Mouse (Mus musculus) liver, adult 2 months (tissue): ENCODE results near the gene Sectm1b. TPM values are rescaled to one million over a fixed set of nuclear protein-coding genes. Genes with fewer than 3 reads are reported as not detected.

Experiments used
- DNase-seq: peaks from one replicate; pipeline ENCODE4 v3.0.0-alpha.2; 2011; ENCODE audit warnings: low read depth, low spot score; ENCODE audit errors: extremely low read depth
- H3K27ac ChIP-seq: fragments of 200-500 bp; replicated peaks from 2 replicates; pipeline ENCODE4 v1.5.1; 2012; ENCODE audit warnings: low read depth, mild to moderate bottlenecking, control low read depth, inconsistent platforms, low read length; ENCODE audit not compliant: insufficient read depth
- H3K27me3 ChIP-seq: fragments of 200-500 bp; 2 replicates; pipeline ENCODE4 v1.6.1; 2012; ENCODE audit warnings: mild to moderate bottlenecking, moderate library complexity, low read length, inconsistent platforms; ENCODE audit not compliant: control insufficient read depth, insufficient read depth
- H3K36me3 ChIP-seq: fragments of 200-500 bp; 2 replicates; pipeline ENCODE4 v1.6.1; 2012; ENCODE audit warnings: low read length, inconsistent platforms; ENCODE audit not compliant: control insufficient read depth, insufficient read depth
- H3K4me1 ChIP-seq: fragments of 200-500 bp; 2 replicates; pipeline ENCODE4 v1.6.1; 2011; ENCODE audit warnings: low read length; ENCODE audit not compliant: control insufficient read depth, insufficient read depth
- H3K4me3 ChIP-seq: fragments of 200-500 bp; 2 replicates; pipeline ENCODE4 v1.5.1; 2011; ENCODE audit warnings: low read depth, mild to moderate bottlenecking, control low read depth, low read length, moderate library complexity; ENCODE audit not compliant: insufficient read depth
- H3K79me2 ChIP-seq: fragments of 200-500 bp; 2 replicates; pipeline ENCODE4 v1.6.1; 2012; ENCODE audit warnings: inconsistent platforms, mild to moderate bottlenecking, low read length, moderate library complexity; ENCODE audit not compliant: control insufficient read depth, insufficient read depth
- H3K9ac ChIP-seq: fragments of 200-500 bp; 2 replicates; pipeline ENCODE4 v1.6.1; 2012; ENCODE audit warnings: low read depth, mild to moderate bottlenecking, control low read depth, inconsistent platforms, low read length
- CTCF ChIP-seq: fragments of 200-500 bp; IDR thresholded peaks from 2 replicates; pipeline ENCODE4 v1.5.1; 2011; ENCODE audit warnings: low read depth, low read length, control low read depth
- POLR2A ChIP-seq: fragments of 200-500 bp; IDR thresholded peaks from 2 replicates; pipeline ENCODE4 v1.6.1; 2011; ENCODE audit warnings: low read length, control low read depth; ENCODE audit not compliant: insufficient read depth; ENCODE audit errors: extremely low read depth
- WGBS: fragments of 180-500 bp; shearing (Covaris S2); methylation state at CpG from one replicate; pipeline ENCODE4 v1.1.7; 2018; 5-methylcytosine and 5-hydroxymethylcytosine counted together
- polyA plus RNA-seq: library from polyadenylated mRNA; depleted of rRNA; stranded (reverse); fragments of >200 nt; gene quantifications from 2 replicates; pipeline ENCODE4 v1.2.3, GENCODE M21; 2012
- total RNA-seq: library from RNA; depleted of rRNA; stranded (reverse); fragments of >200 nt; gene quantifications from 2 replicates; pipeline ENCODE4 v1.2.3, GENCODE M21; 2014

The Sectm1b gene
- total and polyA plus RNA-seq, 2 experiments, result 0.18 TPM; not detected in 1

DNA sequence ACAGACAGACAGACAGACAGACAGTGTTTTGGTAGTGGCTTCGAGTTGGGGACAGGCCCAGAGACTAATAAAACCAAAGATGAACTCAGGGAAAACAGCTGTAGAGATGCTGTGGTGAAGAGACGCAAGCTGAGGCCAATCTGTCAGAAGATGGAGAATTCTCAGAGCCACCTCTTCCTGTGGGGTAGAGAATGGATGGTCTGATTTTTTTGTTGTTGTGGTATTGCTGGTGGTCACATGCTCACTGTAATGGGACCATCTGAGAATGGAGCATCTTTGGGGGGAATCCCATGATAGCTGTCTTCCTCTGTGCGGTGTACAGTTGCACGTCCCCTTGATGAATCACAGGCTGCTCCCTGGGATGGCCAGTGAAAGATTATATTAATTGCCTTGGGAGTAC lies 20.9 kb downstream of the Sectm1b start:
- H3K4me3 ChIP-seq, result no peak overlapping the region
- TF ChIP-seq CTCF (no peak), POLR2A (no peak)
- no peaks in the 10 kb centered on the region for H3K4me1 ChIP-seq
- no peaks in the 10 kb centered on the region for H3K79me2 ChIP-seq
- H3K36me3 ChIP-seq, result no peaks in the 10 kb centered on the region
- no peak overlapping the region for H3K27ac ChIP-seq
- 83% methylated on average over 4 of the region's 4 CpGs for WGBS
- no peaks in the 10 kb centered on the region for H3K27me3 ChIP-seq
- H3K9ac ChIP-seq, result no peak overlapping the region
- DNase-seq, result no peak

DNA sequence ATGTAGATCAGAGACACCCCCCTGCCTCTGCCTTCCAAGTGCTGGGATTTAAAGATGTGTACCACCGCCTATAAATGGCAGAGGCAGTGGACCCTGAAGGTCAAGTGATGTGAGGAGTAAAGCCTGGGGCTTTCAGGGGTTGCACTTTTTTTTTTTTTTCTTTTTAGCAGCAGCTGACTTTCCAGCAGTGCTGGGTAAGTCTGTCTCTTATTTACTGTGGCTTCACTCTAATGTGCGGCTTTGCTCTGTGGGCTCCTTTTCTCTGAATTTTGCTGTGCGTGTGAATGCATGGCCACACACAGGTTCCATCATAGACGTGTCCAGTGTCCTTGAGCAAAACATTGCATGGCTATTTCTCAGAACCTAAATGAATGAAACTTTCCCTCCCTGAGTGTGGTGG lies 21.7 kb downstream of the Sectm1b start:
- 79% methylated on average over 4 of the region's 4 CpGs for WGBS
- no peak overlapping the region for H3K4me3 ChIP-seq
- no peak overlapping the region for H3K9ac ChIP-seq
- no peak for DNase-seq
- no peaks in the 10 kb centered on the region for H3K4me1 ChIP-seq
- TF ChIP-seq POLR2A (no peak), CTCF (no peak)
- H3K36me3 ChIP-seq, result no peaks in the 10 kb centered on the region
- no peaks in the 10 kb centered on the region for H3K27me3 ChIP-seq
- H3K27ac ChIP-seq, result no peak overlapping the region
- no peaks in the 10 kb centered on the region for H3K79me2 ChIP-seq

DNA sequence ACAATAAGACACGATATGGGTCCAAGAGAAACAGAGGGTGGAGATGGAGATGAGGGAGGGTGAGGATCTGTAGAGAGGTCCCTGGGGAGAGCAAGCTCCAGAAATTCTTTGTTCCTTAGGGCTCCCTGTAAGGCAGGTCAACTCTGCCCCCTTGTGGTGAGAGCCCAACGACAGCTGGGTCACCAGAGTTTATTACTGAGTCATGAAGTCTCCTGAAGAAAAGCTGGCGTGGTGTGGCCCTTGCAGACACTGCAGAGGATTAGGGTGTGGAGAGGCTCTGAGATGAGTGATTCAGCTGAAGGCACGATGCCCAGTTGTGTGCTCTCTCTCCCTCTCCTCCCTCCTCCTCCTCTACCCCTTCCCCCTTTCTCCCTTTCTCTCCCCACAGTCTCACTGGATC lies 22.2 kb downstream of the Sectm1b start:
- WGBS, result 4% methylated on average over 4 of the region's 4 CpGs
- Histone ChIP-seq H3K79me2 (no peaks in the 10 kb centered on the region), H3K4me3 (no peak overlapping the region), H3K9ac (no peak overlapping the region), H3K27me3 (no peaks in the 10 kb centered on the region), H3K4me1 (no peaks in the 10 kb centered on the region), H3K27ac (no peak overlapping the region), H3K36me3 (no peaks in the 10 kb centered on the region)
- TF ChIP-seq CTCF, result peak; percentile 86
- TF ChIP-seq POLR2A, result no peak
- peak; percentile 56 for DNase-seq

DNA sequence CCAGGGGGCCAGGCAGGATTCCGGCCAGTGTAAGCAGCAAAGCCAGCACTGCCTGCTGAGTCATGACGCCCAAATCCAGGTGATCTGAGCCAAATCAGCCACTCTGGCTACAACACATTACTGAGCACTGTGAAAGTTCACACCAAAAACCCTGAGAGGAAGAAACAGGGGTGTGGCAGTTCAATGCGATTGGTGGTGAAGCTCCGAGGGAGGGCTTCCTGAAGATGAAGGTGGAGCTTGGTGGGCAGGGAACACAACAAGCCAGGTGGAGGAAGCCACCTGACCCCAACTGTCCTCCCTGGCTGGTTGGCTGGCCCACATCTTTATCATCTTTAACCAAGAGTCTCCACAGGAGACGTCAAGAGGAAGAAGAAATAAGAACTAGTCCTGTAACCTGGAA lies 24.1 kb downstream of the Sectm1b start, which contains the start of gene Cd7:
Gene Cd7 (minus strand): TSS at position 117 of the 400 bp plus-strand sequence.
- no peak within 1 kb of the TSS for H3K4me3 ChIP-seq

DNA sequence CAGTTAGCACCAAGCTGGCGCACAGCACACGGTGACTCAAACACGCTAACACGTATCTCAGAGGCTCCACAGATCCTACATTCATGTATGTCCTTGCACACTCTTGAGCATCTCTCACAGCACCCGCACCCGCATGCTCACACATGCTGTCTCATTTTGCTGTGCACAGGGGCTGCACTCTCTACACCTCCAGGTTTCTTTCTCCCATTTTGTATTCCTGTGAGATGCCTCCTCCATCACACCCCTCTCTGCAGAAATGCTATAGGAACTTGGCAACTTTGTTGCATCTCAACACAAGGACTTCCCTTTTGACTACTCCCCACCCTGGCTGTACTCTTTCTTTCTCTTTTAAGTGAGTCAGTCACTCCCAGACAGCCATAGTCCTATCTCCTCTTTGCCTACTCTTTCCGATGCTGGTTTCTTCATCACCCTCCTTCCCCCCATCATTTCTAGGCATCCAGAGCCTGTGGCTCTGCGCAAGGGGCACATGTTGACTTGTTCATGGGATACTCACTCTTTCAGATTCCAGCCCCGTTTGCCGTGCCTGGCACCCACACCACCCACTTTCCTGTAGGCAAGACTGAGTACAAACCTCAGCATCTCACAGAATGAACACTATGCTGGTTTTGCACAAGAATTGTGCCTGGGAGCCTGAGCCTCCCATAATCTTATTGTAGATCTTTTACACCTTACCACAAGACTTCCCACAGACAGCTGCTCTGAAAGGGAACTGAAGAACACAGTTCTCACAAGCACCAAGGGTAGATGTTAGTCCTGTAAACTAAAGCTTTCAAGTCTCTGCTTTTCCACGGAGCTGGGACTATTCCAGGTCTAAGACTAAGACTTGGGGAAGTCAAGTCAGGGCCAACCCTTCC lies 24.8 kb downstream of the Sectm1b start:
- H3K4me3 ChIP-seq, result no peak overlapping the region
- H3K36me3 ChIP-seq, result no peaks in the 10 kb centered on the region
- H3K27ac ChIP-seq, result no peak overlapping the region
- no peaks in the 10 kb centered on the region for H3K79me2 ChIP-seq
- TF ChIP-seq POLR2A (no peak), CTCF (no peak)
- no peak for DNase-seq
- H3K9ac ChIP-seq, result no peak overlapping the region
- no peaks in the 10 kb centered on the region for H3K27me3 ChIP-seq
- no peaks in the 10 kb centered on the region for H3K4me1 ChIP-seq
- WGBS, result 86% methylated on average over 11 of the region's 11 CpGs

More for the DNA sequence above, 24.1 kb downstream of the Sectm1b start, which contains the start of gene Cd7:
- TF ChIP-seq CTCF (no peak), POLR2A (no peak)
- 71% methylated on average over 5 of the region's 5 CpGs for WGBS
- no peak for DNase-seq
- H3K4me1 ChIP-seq, result no peaks in the 10 kb centered on the region
- H3K27me3 ChIP-seq, result no peaks in the 10 kb centered on the region
- H3K9ac ChIP-seq, result no peak within 1 kb of the TSS
- H3K36me3 ChIP-seq, result no peaks in the 10 kb centered on the region
- H3K79me2 ChIP-seq, result no peaks in the 10 kb centered on the region
- no peak within 1 kb of the TSS for H3K27ac ChIP-seq

DNA sequence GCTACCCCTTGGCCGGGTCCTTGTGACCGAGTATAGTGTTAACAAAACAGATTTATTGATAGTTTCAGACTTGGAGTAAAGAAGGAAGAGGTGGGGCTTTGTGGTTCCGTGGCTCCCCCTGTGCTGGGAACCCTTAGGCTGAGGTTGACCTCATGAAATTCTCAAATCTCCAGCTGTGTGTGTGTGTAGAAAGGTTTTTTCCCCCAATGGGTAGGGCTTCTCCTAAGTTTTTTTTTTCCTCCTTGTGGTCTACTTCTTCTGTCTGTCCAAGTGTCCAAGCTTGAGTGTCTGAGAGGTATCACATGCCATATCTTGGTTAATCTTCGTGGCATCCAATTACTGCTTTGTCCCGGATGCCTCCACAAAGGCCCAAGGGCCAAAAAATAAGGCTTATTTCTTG lies 30.3 kb downstream of the Sectm1b start:
- no peak overlapping the region for H3K9ac ChIP-seq
- no peaks in the 10 kb centered on the region for H3K4me1 ChIP-seq
- no peak for TF ChIP-seq POLR2A
- no peak for TF ChIP-seq CTCF
- H3K79me2 ChIP-seq, result no peaks in the 10 kb centered on the region
- no peak overlapping the region for H3K4me3 ChIP-seq
- 85% methylated on average over 5 of the region's 5 CpGs for WGBS
- H3K36me3 ChIP-seq, result no peaks in the 10 kb centered on the region
- H3K27me3 ChIP-seq, result no peaks in the 10 kb centered on the region
- no peak for DNase-seq
- no peak overlapping the region for H3K27ac ChIP-seq
